Mouse (Mus musculus) neural tube, embryonic 15.5 days (tissue): ENCODE results near the gene Fbxl19. TPM values are rescaled to one million over a fixed set of nuclear protein-coding genes. Genes with fewer than 3 reads are reported as not detected.

ENCODE experiments used
- ATAC-seq: fragments of 200-750 bp; cut with Nextera tagmentation; 2 replicates; pipeline ENCODE4 v1.8.0; 2017; ENCODE audit warnings: mild to moderate bottlenecking, moderate TSS enrichment, moderate library complexity; ENCODE audit not compliant: low FRiP score
- H3K27ac ChIP-seq: fragments of 300-500 bp; sonication (generic); replicated peaks from 2 replicates; pipeline ENCODE4 v1.5.1; 2015; ENCODE audit warnings: mild to moderate bottlenecking, inconsistent platforms
- H3K27me3 ChIP-seq: fragments of 300-500 bp; sonication (generic); replicated peaks from 2 replicates; pipeline ENCODE4 v1.6.1; 2015; ENCODE audit warnings: inconsistent platforms
- H3K36me3 ChIP-seq: fragments of 300-500 bp; sonication (generic); 2 replicates; pipeline ENCODE4 v1.6.1; 2015; ENCODE audit warnings: inconsistent platforms
- H3K4me1 ChIP-seq: fragments of 300-500 bp; sonication (generic); 2 replicates; pipeline ENCODE4 v1.6.1; 2015; ENCODE audit warnings: inconsistent platforms
- H3K4me2 ChIP-seq: fragments of 300-500 bp; sonication (generic); 2 replicates; pipeline ENCODE4 v1.6.1; 2015; ENCODE audit warnings: inconsistent platforms, mild to moderate bottlenecking, moderate library complexity
- H3K4me3 ChIP-seq: fragments of 300-500 bp; sonication (generic); replicated peaks from 2 replicates; pipeline ENCODE4 v1.5.1; 2015; ENCODE audit warnings: mild to moderate bottlenecking, inconsistent platforms
- H3K9ac ChIP-seq: fragments of 300-500 bp; sonication (generic); replicated peaks from 2 replicates; pipeline ENCODE4 v1.6.1; 2015; ENCODE audit warnings: mild to moderate bottlenecking, inconsistent platforms
- H3K9me3 ChIP-seq: fragments of 300-500 bp; sonication (generic); replicated peaks from 2 replicates; pipeline ENCODE4 v1.6.1; 2016; ENCODE audit warnings: inconsistent platforms
- WGBS: fragments of 180-500 bp; shearing (Covaris S2); methylation state at CpG from one replicate; pipeline ENCODE4 v1.1.7; 2015; ENCODE audit warnings: mixed read lengths; 5-methylcytosine and 5-hydroxymethylcytosine counted together
- polyA plus RNA-seq: library from polyadenylated mRNA; unstranded; fragments of >200 nt; fragmentation: Nextera tagmentation; extraction: Ambion mirVana; gene quantifications from 2 replicates; pipeline ENCODE4 v1.2.1, GENCODE M21; 2015

Fbxl19 gene
- 6.9 and 8.7 TPM in 2 replicates for polyA plus RNA-seq

GRCm38 (mm10) chr7:127744366-127745045 lies at the start of gene Fbxl19:
Fbxl19 (plus strand) TSS chr7:127744543.
- ATAC-seq: no peak
- peak within 1 kb of the TSS; percentile 85 for H3K4me3 ChIP-seq
- 1% methylated on average over 26 of the region's 26 CpGs for WGBS

DNA sequence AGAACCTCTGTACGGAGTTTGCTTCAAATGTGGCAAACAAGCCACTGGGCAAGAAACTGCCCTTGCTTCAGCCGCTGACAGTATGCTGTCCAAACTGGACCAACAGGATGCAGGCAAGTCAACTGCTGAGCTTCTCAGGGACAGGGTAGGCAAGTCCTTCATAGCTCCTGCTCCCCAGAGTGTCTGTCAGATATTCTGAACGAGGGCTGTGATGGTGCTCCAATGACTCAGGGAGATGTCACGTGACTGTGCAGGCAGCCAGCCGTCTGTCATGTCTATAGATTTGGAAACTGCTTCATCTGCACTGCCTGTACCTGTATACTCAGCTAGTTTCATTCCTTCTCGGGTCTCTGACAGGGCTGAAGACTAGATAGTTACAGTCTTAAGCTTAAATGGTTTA lies 45.4 kb upstream of the Fbxl19 start:
- peaks cover 55% of the 10 kb centered on the region for H3K36me3 ChIP-seq
- no peaks in the 10 kb centered on the region for H3K27me3 ChIP-seq
- no peaks in the 10 kb centered on the region for H3K4me1 ChIP-seq
- WGBS: 84% methylated on average over 6 of the region's 6 CpGs
- H3K9me3 ChIP-seq: no peaks in the 10 kb centered on the region
- H3K27ac ChIP-seq: no peak overlapping the region
- ATAC-seq: no peak
- H3K4me3 ChIP-seq: no peak overlapping the region
- no peak overlapping the region for H3K4me2 ChIP-seq
- no peak overlapping the region for H3K9ac ChIP-seq

More at GRCm38 (mm10) chr7:127744366-127745045, at the start of gene Fbxl19:
- Histone ChIP-seq H3K27me3 (no peaks in the 10 kb centered on the region), H3K9ac (peak within 1 kb of the TSS; percentile 54), H3K36me3 (peaks cover 16% of the 10 kb centered on the region), H3K4me1 (peaks cover 25% of the 10 kb centered on the region), H3K27ac (peak within 1 kb of the TSS; percentile 92), H3K9me3 (no peaks in the 10 kb centered on the region), H3K4me2 (peak within 1 kb of the TSS; percentile 88)

DNA sequence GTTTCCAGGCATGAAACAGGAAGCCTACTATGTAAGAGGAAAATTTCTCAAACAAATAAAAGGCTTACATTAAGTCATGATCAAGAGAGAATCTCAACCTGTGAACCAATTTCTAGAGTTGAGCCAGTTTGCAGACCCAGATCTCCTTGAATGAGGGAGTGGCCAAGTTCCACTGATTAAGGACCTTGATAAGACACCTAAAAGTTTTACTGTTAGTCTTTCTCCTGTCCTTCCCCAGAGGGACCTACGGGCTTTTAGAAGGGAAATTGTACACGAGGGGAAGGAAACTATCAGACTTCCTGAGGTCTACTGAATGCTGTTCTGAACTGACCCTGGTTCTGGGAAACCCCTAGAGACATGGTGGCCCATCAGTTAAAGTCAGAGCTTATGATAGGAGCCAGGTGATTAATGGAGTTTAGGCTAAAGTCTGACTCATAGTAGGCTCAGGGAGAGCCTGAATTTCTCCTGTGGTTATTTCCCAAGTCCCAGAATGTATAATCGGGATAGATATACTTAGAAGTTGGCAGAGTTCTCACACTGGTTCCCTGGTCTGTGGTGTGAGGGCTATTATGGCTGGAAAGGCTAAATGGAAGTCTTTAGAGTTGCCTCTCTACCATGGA lies 43.5 kb upstream of the Fbxl19 start:
- no peak overlapping the region for H3K27ac ChIP-seq
- no peak overlapping the region for H3K9ac ChIP-seq
- H3K4me3 ChIP-seq: no peak overlapping the region
- no peaks in the 10 kb centered on the region for H3K27me3 ChIP-seq
- 89% methylated on average over 3 of the region's 3 CpGs for WGBS
- no peak overlapping the region for H3K4me2 ChIP-seq
- no peak for ATAC-seq
- no peaks in the 10 kb centered on the region for H3K4me1 ChIP-seq
- peaks cover 57% of the 10 kb centered on the region for H3K36me3 ChIP-seq
- H3K9me3 ChIP-seq: no peaks in the 10 kb centered on the region

- WGBS: 93% methylated on average over 8 of the region's 8 CpGs
- Histone ChIP-seq H3K36me3 (peaks cover 61% of the 10 kb centered on the region), H3K9me3 (no peaks in the 10 kb centered on the region), H3K9ac (no peak overlapping the region), H3K4me2 (no peak overlapping the region), H3K4me3 (no peak overlapping the region), H3K27ac (no peak overlapping the region), H3K4me1 (peaks cover 17% of the 10 kb centered on the region), H3K27me3 (no peaks in the 10 kb centered on the region)
- ATAC-seq: no peak
These were observed 40.7 kb upstream of the Fbxl19 start for GRCm38 (mm10) chr7:127703561-127704178.

DNA sequence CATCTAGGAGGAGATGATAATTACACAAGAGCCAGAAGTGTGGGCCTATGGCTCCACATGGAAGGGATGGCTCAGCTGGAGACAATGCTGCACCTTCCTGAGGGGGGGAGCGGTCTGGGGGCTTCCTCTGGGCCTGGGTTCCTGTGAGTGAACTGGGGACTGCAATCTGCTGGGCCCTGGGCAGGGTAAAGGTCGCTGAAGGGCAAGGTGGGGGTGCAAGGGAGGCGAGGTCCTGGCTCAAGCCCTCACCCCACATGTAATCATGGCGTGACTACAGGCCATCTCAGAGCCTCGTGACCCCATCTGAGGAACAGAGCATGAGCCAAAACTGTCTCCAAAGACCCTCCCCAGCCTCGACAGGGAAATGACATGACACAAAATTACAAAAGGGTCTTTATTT lies 39.7 kb upstream of the Fbxl19 start:
- H3K4me3 ChIP-seq: no peak overlapping the region
- peaks cover 23% of the 10 kb centered on the region for H3K4me1 ChIP-seq
- H3K27ac ChIP-seq: no peak overlapping the region
- H3K9me3 ChIP-seq: no peaks in the 10 kb centered on the region
- no peaks in the 10 kb centered on the region for H3K27me3 ChIP-seq
- H3K9ac ChIP-seq: no peak overlapping the region
- ATAC-seq: no peak
- WGBS: 81% methylated on average over 6 of the region's 6 CpGs
- no peak overlapping the region for H3K4me2 ChIP-seq
- peaks cover 56% of the 10 kb centered on the region for H3K36me3 ChIP-seq

- no peak for ATAC-seq
- H3K9me3 ChIP-seq: no peaks in the 10 kb centered on the region
- no peak overlapping the region for H3K9ac ChIP-seq
- no peak overlapping the region for H3K4me2 ChIP-seq
- H3K4me3 ChIP-seq: no peak overlapping the region
- H3K27ac ChIP-seq: no peak overlapping the region
- H3K36me3 ChIP-seq: peaks cover 45% of the 10 kb centered on the region
- no peaks in the 10 kb centered on the region for H3K27me3 ChIP-seq
- 76% methylated on average over 4 of the region's 4 CpGs for WGBS
- H3K4me1 ChIP-seq: peaks cover 23% of the 10 kb centered on the region
These were observed 38.6 kb upstream of the Fbxl19 start for GRCm38 (mm10) chr7:127705706-127706105.

DNA sequence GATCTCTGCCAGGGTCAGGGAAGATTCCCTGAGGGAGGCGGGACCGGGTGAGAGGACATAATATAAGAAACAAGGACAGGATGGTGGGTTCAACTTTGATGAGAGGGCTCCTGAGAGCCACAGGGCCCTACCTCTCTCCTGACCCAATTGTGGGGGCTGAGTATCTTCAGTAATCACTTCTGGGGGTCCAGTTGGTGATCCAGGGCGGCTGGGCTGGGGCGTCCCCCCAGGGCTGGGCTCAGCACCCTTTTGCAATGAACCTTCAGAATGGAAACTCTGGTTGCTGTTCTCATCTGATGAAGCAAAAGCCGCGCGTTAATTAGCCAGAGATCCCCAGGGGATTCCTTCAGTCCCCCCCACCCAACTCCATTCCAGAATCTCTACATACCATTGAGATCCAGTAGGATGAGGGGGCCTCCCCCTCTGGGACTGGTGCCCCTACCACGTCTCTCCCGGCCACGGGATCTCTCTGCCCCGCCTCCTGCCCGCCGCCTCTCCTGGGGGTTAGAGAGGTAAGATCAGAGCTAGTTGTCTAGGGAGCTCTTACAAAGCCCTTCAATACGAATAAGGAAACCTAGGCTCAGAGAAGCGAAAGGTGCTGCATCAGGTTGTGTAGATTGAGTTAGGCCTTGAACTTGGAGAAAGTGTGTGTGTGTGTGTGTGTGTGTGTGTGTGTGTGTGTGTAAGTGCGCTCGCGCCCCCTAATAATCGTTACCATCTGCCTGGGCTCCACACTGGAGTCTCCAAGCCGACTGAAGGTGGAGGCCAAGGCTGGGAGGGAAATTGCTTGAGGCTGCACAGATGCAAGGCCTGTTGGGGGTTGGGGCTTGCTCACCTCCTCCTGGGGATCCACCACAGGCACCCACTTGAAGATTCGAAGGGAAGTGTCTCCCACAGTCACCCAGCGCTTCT lies 37.0 kb upstream of the Fbxl19 start:
- 25% methylated on average over 22 of the region's 22 CpGs for WGBS
- ATAC-seq: no peak

DNA sequence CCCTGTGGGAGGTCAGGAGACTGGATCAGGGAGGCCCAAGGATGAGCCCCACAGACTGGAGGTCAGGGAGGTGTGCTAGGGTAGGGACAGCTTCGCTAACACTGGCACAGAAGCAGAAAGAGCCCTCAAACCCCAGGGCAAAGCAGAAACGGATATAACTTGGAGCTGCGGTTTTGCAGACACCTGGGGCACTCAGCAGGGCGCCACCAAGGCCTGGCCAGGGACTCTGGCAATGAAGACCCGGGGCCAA lies 36.5 kb upstream of the Fbxl19 start:
- Histone ChIP-seq H3K36me3 (peaks cover 31% of the 10 kb centered on the region), H3K4me1 (peaks cover 33% of the 10 kb centered on the region), H3K27ac (peak overlapping the region; percentile 91), H3K27me3 (no peaks in the 10 kb centered on the region), H3K9ac (peak overlapping the region; percentile 89), H3K4me2 (peak overlapping the region; percentile 75), H3K4me3 (peak overlapping the region; percentile 68), H3K9me3 (no peaks in the 10 kb centered on the region)
- 0% methylated on average over 5 of the region's 5 CpGs for WGBS
- no peak for ATAC-seq

More for the DNA sequence above, 37.0 kb upstream of the Fbxl19 start:
- Histone ChIP-seq H3K4me1 (peaks cover 27% of the 10 kb centered on the region), H3K27ac (peak overlapping the region; percentile 91), H3K4me2 (peak overlapping the region; percentile 75), H3K36me3 (peaks cover 34% of the 10 kb centered on the region), H3K9me3 (no peaks in the 10 kb centered on the region), H3K27me3 (no peaks in the 10 kb centered on the region), H3K4me3 (peak overlapping the region; percentile 68), H3K9ac (peak overlapping the region; percentile 89)

DNA sequence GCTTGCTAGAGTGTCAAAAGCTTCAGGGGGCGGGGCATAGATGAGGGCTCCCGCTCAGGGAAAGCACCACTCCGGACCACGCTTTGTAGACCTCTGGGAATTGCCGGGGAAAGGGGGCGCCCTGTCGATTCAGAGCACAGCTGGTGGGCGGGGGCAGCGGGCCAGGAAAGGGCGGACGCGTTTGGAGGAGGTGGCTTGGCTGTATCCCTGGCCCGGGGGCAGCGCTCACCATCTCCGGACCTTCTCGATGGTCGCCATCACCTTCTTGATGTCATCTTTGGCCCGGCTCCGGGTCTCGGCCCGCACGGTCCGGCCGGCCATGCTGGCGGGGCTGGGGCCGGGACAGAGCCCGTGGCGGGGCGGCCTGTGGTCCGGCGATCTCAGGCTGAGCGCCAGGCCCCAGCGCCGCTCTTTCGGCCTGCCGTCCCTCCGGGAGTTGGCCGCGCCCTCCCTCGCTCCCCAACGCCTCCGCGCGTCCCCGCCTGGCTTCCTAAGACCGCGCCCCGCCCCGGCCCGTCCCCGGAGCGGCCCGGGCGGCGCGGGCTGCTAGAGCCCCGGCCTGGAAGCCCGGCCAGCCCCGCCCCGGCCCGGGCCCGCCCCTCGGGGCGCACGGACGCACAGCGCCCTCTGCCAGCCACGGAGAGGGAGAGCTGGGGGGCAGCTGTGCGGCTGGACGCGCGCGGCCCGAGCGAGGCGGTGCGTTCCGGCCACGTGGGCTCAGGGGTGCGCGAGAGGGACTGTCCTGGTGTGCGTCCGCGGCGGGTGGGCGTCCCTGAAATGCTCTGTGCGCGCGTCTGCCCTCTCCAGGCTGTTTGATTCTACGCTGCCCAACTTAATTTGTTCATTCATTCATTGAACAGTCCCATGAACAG lies 35.9 kb upstream of the Fbxl19 start, which contains the start of gene Bcl7c:
TSS of gene Bcl7c (minus strand) at position 727 of the 872 bp plus-strand sequence.
- WGBS: under 1% methylated on average over 55 of the region's 90 CpGs
- Histone ChIP-seq H3K4me2 (peak within 1 kb of the TSS; percentile 75), H3K4me3 (peak within 1 kb of the TSS; percentile 68), H3K9ac (peak within 1 kb of the TSS; percentile 89), H3K9me3 (no peaks in the 10 kb centered on the region), H3K36me3 (peaks cover 25% of the 10 kb centered on the region), H3K4me1 (peaks cover 37% of the 10 kb centered on the region), H3K27me3 (no peaks in the 10 kb centered on the region), H3K27ac (peak within 1 kb of the TSS; percentile 91)
- peak; percentile 89 for ATAC-seq

GRCm38 (mm10) chr7:127709261-127709979 lies 34.9 kb upstream of the Fbxl19 start:
- Histone ChIP-seq H3K9me3 (no peaks in the 10 kb centered on the region), H3K27ac (peak overlapping the region; percentile 91), H3K4me2 (peak overlapping the region; percentile 75), H3K4me3 (peak overlapping the region; percentile 68), H3K9ac (peak overlapping the region; percentile 89), H3K27me3 (no peaks in the 10 kb centered on the region), H3K36me3 (peaks cover 17% of the 10 kb centered on the region), H3K4me1 (peaks cover 37% of the 10 kb centered on the region)
- no peak for ATAC-seq
- 72% methylated on average over 5 of the region's 5 CpGs for WGBS
